Mouse (Mus musculus): ENCODE data around the gene Cryzl2.

Cryzl2 gene

GRCm38 (mm10) chr1:157480090-157480489 lies 21.7 kb downstream of the Cryzl2 start:
- no peak for DNase-seq

- no peak for DNase-seq
Measured at GRCm38 (mm10) chr1:157480901-157481300, 22.5 kb downstream of the Cryzl2 start.

GRCm38 (mm10) chr1:157481666-157482065 lies 23.3 kb downstream of the Cryzl2 start:
- no peak for DNase-seq

GRCm38 (mm10) chr1:157484161-157484560 lies 25.8 kb downstream of the Cryzl2 start:
- no peak for DNase-seq

GRCm38 (mm10) chr1:157500657-157501056 lies 42.3 kb downstream of the Cryzl2 start:
- no peak for DNase-seq

GRCm38 (mm10) chr1:157501352-157501945 lies 43.1 kb downstream of the Cryzl2 start:
- DNase-seq, result no peak

GRCm38 (mm10) chr1:157503071-157503470 lies 44.7 kb downstream of the Cryzl2 start:
- no peak for DNase-seq

GRCm38 (mm10) chr1:157506522-157506921 lies 48.1 kb downstream of the Cryzl2 start, which contains the start of gene Sec16b:
Gene Sec16b (plus strand): TSS chr1:157506728.
- peak; percentile 14 for DNase-seq

- no peak for DNase-seq
Measured at GRCm38 (mm10) chr1:157506995-157507595, 48.7 kb downstream of the Cryzl2 start.

- DNase-seq, result peak; percentile 13
Measured at GRCm38 (mm10) chr1:157507814-157508213, 49.4 kb downstream of the Cryzl2 start.

- no peak for DNase-seq
Measured at GRCm38 (mm10) chr1:157512690-157513448, 54.5 kb downstream of the Cryzl2 start.

GRCm38 (mm10) chr1:157513559-157513958 lies 55.2 kb downstream of the Cryzl2 start:
- no peak for DNase-seq

GRCm38 (mm10) chr1:157514298-157514697 lies 55.9 kb downstream of the Cryzl2 start:
- DNase-seq, result no peak

GRCm38 (mm10) chr1:157516838-157517808 lies 58.7 kb downstream of the Cryzl2 start:
- DNase-seq, result no peak

GRCm38 (mm10) chr1:157518111-157518523 lies 59.7 kb downstream of the Cryzl2 start:
- DNase-seq, result peak; percentile 45

- DNase-seq, result no peak
Measured at GRCm38 (mm10) chr1:157519396-157519795, 61.0 kb downstream of the Cryzl2 start.

GRCm38 (mm10) chr1:157522322-157522721 lies 63.9 kb downstream of the Cryzl2 start:
- DNase-seq, result no peak

GRCm38 (mm10) chr1:157524775-157525174 lies 66.4 kb downstream of the Cryzl2 start:
- no peak for DNase-seq

- DNase-seq, result no peak
Measured at GRCm38 (mm10) chr1:157525692-157526354, 67.4 kb downstream of the Cryzl2 start.

GRCm38 (mm10) chr1:157526625-157527024 lies 68.2 kb downstream of the Cryzl2 start:
- peak; percentile 14 for DNase-seq

- no peak for DNase-seq
Measured at GRCm38 (mm10) chr1:157532826-157533460, 74.6 kb downstream of the Cryzl2 start.

GRCm38 (mm10) chr1:157535571-157535970 lies 77.2 kb downstream of the Cryzl2 start:
- DNase-seq, result no peak
